Mouse (Mus musculus): ENCODE data around the gene Hmgn2. TPM values are rescaled to one million over a fixed set of nuclear protein-coding genes. Genes with fewer than 3 reads are reported as not detected.
"Not testable (repeated sequence)": the region's sequence is repeated elsewhere in the genome, so short reads cannot be mapped to it uniquely, and the experiment has no call there.

Hmgn2 gene
- total RNA-seq, 1 experiment = 205 TPM

GRCm38 (mm10) chr4:133923743-133924142 lies 44.7 kb downstream of the Hmgn2 start:
- no peak for TF ChIP-seq ZC3H11A (IDR thresholded peaks at IDR 0.05; ENCODE audit: borderline replicate concordance, low read depth, low read length)
- TF ChIP-seq ZNF384 (IDR thresholded peaks at IDR 0.05; ENCODE audit: low read depth, low read length) = no peak
- TF ChIP-seq MAFK (IDR thresholded peaks at IDR 0.05; ENCODE audit: insufficient read depth, low read depth, low read length) = no peak
- Histone ChIP-seq H3K9me3 (ENCODE audit: control insufficient read depth, insufficient read depth, low read depth, low read length) (no peaks in the 10 kb centered on the region), H3K27ac (ENCODE audit: insufficient read depth, low read depth, low read length, poor library complexity, severe bottlenecking) (no peak overlapping the region), H3K9ac (ENCODE audit: insufficient read depth, low read depth, low read length, poor library complexity, severe bottlenecking) (no peak overlapping the region), H3K4me3 (ENCODE audit: insufficient read depth in 1 of 2, low read depth in 1 of 2, low read length in 2 of 2, poor library complexity in 1 of 2, severe bottlenecking in 1 of 2) (no peak overlapping the region), H3K36me3 (ENCODE audit: control insufficient read depth, insufficient read depth, low read length, poor library complexity, severe bottlenecking) (no peaks in the 10 kb centered on the region), H3K4me1 (ENCODE audit: control insufficient read depth in 2 of 2, insufficient read depth in 2 of 2, low read length in 2 of 2, poor library complexity in 1 of 2) (peaks cover 0 to 5% of the 10 kb centered on the region in 2 experiments; a peak in 1 of 4 replicates)
- in situ Hi-C loops (cut with MboI; ENCODE audit: low sequenced_read_pairs in 2 of 2, unreplicated experiment in 2 of 2) = no loop called here
- DNase-seq (ENCODE audit: low read depth, low spot score) = no peak

- H3K4me3 ChIP-seq (ENCODE audit: insufficient read depth in 1 of 2, low read depth in 1 of 2, low read length in 2 of 2, poor library complexity in 1 of 2, severe bottlenecking in 1 of 2); H3K9ac ChIP-seq (ENCODE audit: insufficient read depth, low read depth, low read length, poor library complexity, severe bottlenecking); DNase-seq (ENCODE audit: low read depth, low spot score): not testable (repeated sequence)
Measured at GRCm38 (mm10) chr4:133918093-133918825, 50.2 kb downstream of the Hmgn2 start.

More at GRCm38 (mm10) chr4:133918093-133918825, 50.2 kb downstream of the Hmgn2 start:
- in situ Hi-C loops (cut with MboI; ENCODE audit: low sequenced_read_pairs in 2 of 2, unreplicated experiment in 2 of 2); H3K4me1 ChIP-seq (ENCODE audit: control insufficient read depth in 2 of 2, insufficient read depth in 2 of 2, low read length in 2 of 2, poor library complexity in 1 of 2); H3K9me3 ChIP-seq (ENCODE audit: control insufficient read depth, insufficient read depth, low read depth, low read length); H3K27ac ChIP-seq (ENCODE audit: insufficient read depth, low read depth, low read length, poor library complexity, severe bottlenecking); H3K36me3 ChIP-seq (ENCODE audit: control insufficient read depth, insufficient read depth, low read length, poor library complexity, severe bottlenecking): not testable (repeated sequence)

Other genes starting within 250 kb of the Hmgn2 start
- 62.6 and 75.6 TPM in 2 replicates for gene Arid1a, start 211.9 kb downstream of the Hmgn2 start, total RNA-seq (2012; rRNA removed)
- gene Rps6ka1, start 80.9 kb downstream of the Hmgn2 start, total RNA-seq (2012; rRNA removed) = 87.1 and 95.0 TPM in 2 replicates
- gene Dhdds, start 32.3 kb upstream of the Hmgn2 start, total RNA-seq (2012; rRNA removed) = 20.9 and 24.6 TPM in 2 replicates
- 84.7 and 134 TPM in 2 replicates for gene Lin28a, start 50.2 kb upstream of the Hmgn2 start, total RNA-seq (2012; rRNA removed)
- not detected in 2 replicates for gene Zfp683, start 85.2 kb upstream of the Hmgn2 start, total RNA-seq (2012; rRNA removed)
- 12.6 and 30.9 TPM in 2 replicates for gene Crybg2, start 92.2 kb upstream of the Hmgn2 start, total RNA-seq (2012; rRNA removed)
- gene Cd52, start 126.4 kb upstream of the Hmgn2 start, total RNA-seq (2012; rRNA removed) = 1.5 and 13.0 TPM in 2 replicates
- gene Ubxn11, start 133.9 kb upstream of the Hmgn2 start, total RNA-seq (2012; rRNA removed) = 12.4 and 23.3 TPM in 2 replicates
- 87.2 and 96.5 TPM in 2 replicates for gene Sh3bgrl3, start 160.1 kb upstream of the Hmgn2 start, total RNA-seq (2012; rRNA removed)
- 53.5 and 67.5 TPM in 2 replicates for gene Cep85, start 218.5 kb upstream of the Hmgn2 start, total RNA-seq (2012; rRNA removed)
- not detected in 2 replicates for gene Gm7534, start 234.4 kb upstream of the Hmgn2 start, total RNA-seq (2012; rRNA removed)